Mouse (Mus musculus) limb, embryonic 11.5 days (tissue): Measurements from ENCODE around the gene Cdc25b. TPM values are rescaled to one million over a fixed set of nuclear protein-coding genes. Genes with fewer than 3 reads are reported as not detected.

Experiments used
- ATAC-seq: fragments of 200-750 bp; cut with Nextera tagmentation; 2 replicates; pipeline ENCODE4 v1.8.0; 2017; ENCODE audit warnings: low read depth; ENCODE audit not compliant: insufficient number of reproducible peaks, low FRiP score, low TSS enrichment
- DNase-seq: peaks from one replicate; pipeline ENCODE4 v3.0.0-alpha.2; 2015; ENCODE audit warnings: low spot score
- H3K27ac ChIP-seq: fragments of 300-500 bp; sonication (generic); replicated peaks from 2 replicates; pipeline ENCODE4 v1.5.1; 2014; ENCODE audit warnings: low read depth, mild to moderate bottlenecking, low read length
- H3K27me3 ChIP-seq: fragments of 300-500 bp; sonication (generic); 2 replicates; pipeline ENCODE4 v1.6.1; 2014; ENCODE audit warnings: mild to moderate bottlenecking, low read length, mixed read lengths; ENCODE audit not compliant: control insufficient read depth, insufficient read depth
- H3K36me3 ChIP-seq: fragments of 300-500 bp; sonication (generic); 2 replicates; pipeline ENCODE4 v1.6.1; 2014; ENCODE audit warnings: mild to moderate bottlenecking, low read length, moderate library complexity, mixed read lengths; ENCODE audit not compliant: control insufficient read depth, insufficient read depth
- H3K4me1 ChIP-seq: fragments of 300-500 bp; sonication (generic); 2 replicates; pipeline ENCODE4 v1.6.1; 2014; ENCODE audit warnings: low read length, mixed read lengths; ENCODE audit not compliant: control insufficient read depth, insufficient read depth
- H3K4me2 ChIP-seq: fragments of 300-500 bp; sonication (generic); 2 replicates; pipeline ENCODE4 v1.6.1; 2014; ENCODE audit warnings: low read depth, mild to moderate bottlenecking, moderate library complexity; ENCODE audit not compliant: severe bottlenecking
- H3K4me3 ChIP-seq: fragments of 300-500 bp; sonication (generic); 2 replicates; pipeline ENCODE4 v1.5.1; 2014; ENCODE audit warnings: low read depth, low read length
- H3K9ac ChIP-seq: fragments of 300-500 bp; sonication (generic); 2 replicates; pipeline ENCODE4 v1.6.1; 2014; ENCODE audit warnings: mild to moderate bottlenecking, low read length
- H3K9me3 ChIP-seq: fragments of 300-500 bp; sonication (generic); 2 replicates; pipeline ENCODE4 v1.6.1; 2016; ENCODE audit warnings: low read length; ENCODE audit not compliant: control insufficient read depth
- WGBS: fragments of 180-500 bp; shearing (Covaris S2); extraction: QIAGEN DNeasy Blood & Tissue Kit; methylation state at CpG from one replicate; pipeline ENCODE4 v1.1.7; 2014; 5-methylcytosine and 5-hydroxymethylcytosine counted together
- polyA plus RNA-seq: library from polyadenylated mRNA; unstranded; fragments of >200 nt; fragmentation: Nextera tagmentation; extraction: Ambion mirVana; gene quantifications from 2 replicates; pipeline ENCODE4 v1.2.1, GENCODE M21; 2014

Gene Cdc25b
- polyA plus RNA-seq, 1 experiment from 2014 or later, result 48.7 TPM

DNA sequence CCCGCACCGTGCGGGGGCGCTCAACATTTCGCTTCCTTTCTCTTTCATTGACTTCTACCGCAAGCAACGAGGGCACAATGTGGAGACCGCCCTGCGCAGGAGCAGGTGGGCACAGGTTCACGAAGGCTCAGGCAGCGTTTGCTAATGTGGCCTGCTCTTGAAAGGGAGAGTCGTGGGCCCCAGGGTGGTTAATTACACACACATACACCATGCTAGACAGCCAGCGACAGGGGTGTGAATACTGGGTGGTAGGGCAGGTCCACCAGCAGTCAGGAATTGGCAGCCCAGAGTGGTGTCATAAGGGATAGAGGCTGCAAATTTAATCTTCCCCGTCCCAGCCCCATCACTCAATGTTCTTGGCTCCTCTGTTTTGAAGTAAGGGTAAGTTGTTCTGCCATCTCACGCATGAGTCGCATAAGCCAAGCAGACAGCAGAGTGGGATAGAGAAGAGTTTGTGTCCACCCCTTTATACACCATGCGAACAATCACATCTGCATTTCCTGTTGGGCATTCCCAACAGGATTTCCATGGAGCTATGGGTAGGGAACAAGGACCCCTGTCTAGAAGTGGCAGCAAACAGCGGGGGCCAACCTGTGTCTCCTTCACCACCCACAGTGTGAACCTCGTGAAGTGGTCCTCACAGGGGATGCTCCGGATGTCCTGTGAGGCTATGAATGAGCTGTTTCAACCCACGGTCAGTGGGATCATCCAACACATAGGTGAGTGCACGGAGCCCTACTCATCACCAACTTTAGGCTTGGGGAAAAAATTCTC lies 43.6 kb upstream of the Cdc25b start:
- peaks cover 25% of the 10 kb centered on the region for H3K36me3 ChIP-seq
- WGBS, result 65% methylated on average over 22 of the region's 22 CpGs
- H3K9ac ChIP-seq, result no peak overlapping the region
- H3K4me3 ChIP-seq, result no peak overlapping the region
- H3K4me2 ChIP-seq, result no peak overlapping the region
- H3K9me3 ChIP-seq, result no peaks in the 10 kb centered on the region
- DNase-seq, result no peak
- H3K27ac ChIP-seq, result no peak overlapping the region
- 0 out of 2 replicates have a peak, but pooled peaks cover 2% of the 10 kb centered on the region for H3K4me1 ChIP-seq
- H3K27me3 ChIP-seq, result no peaks in the 10 kb centered on the region
- ATAC-seq, result no peak

DNA sequence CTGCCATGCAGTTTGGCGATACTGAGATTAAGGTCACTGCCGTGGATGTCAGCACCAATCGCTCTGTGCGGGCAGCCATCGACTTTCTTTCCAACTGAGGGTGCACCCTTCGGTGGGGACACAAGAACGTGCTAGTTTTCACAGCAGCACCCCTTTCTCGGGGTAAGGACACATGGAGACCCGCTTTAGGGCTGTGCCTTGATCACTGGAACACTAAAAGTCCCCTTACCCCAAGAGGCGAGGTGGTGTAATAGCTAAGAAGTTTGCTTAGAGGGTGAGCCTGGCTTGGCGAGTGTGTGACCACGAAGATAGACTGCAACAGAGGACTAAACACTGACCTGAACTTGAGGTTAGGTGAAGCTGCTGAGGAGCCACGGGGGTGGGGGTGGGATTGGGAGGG lies 41.6 kb upstream of the Cdc25b start:
- ATAC-seq, result no peak
- Histone ChIP-seq H3K4me2 (no peak overlapping the region), H3K36me3 (peaks cover 25% of the 10 kb centered on the region), H3K27ac (no peak overlapping the region), H3K4me1 (0 out of 2 replicates have a peak, but pooled peaks cover 2% of the 10 kb centered on the region), H3K27me3 (no peaks in the 10 kb centered on the region), H3K9ac (no peak overlapping the region), H3K4me3 (no peak overlapping the region), H3K9me3 (no peaks in the 10 kb centered on the region)
- DNase-seq, result no peak
- 51% methylated on average over 13 of the region's 13 CpGs for WGBS

DNA sequence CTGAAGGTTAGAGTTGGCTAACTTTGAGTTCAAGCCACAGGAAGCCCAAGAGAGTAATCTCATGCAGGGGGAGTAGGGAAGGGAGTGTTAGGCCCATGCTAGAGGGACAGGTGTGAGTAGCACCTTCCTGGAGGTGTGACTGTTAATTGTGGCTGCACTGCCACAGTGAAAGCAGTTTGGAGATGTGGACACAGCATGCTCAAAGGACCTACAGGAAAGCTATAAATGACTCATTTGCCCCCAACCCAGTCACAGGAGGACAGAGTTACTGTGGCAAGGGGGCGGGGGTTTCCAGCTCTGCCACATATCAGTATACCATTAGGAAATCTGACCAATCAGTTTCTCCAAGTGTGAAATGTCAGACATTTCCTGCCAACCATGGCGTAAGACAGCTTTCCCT lies 41.2 kb upstream of the Cdc25b start:
- no peak for ATAC-seq

DNA sequence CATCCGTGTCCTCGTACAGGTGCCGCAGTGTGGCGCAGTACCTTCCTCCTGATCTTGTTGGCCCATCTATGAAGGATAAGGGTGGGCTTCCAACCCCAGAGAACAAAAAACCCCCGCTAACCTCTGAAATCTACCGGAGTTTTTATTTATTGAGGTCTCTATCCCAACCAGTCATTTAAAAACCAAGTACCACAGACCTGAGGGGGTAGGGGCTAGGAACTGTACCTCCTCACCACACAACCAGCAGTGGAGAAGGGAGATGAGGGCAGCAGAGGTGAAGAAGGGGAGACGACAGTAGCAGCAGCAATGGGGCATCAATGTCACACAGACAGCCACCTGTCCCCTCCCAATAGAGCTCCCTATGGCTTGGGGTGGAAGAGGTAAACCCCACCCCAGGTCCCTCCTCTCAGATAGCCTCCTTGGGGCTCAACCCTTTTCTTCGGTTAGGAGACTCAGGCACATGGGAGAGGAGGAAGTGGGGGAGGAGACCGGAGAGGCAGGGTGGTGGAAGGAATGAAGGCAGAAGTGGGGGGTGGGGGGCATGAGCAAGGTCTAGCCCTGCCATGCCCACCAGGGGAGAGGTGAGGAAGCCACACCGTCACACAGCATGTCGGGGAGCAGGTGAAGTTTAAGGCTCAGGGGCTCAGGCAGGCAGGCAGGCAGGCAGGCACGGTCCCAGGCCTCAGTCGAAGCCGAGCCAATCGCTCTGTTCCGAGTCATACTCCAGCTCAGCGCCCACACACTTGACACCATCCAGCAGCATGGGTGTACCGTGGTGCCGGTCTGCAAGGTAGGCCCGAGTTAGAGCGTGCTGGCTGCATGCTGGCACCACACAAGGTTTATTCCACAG lies 40.3 kb upstream of the Cdc25b start:
- H3K9me3 ChIP-seq, result no peaks in the 10 kb centered on the region
- no peak overlapping the region for H3K4me2 ChIP-seq
- no peak overlapping the region for H3K9ac ChIP-seq
- no peak for ATAC-seq
- no peaks in the 10 kb centered on the region for H3K27me3 ChIP-seq
- H3K36me3 ChIP-seq, result peaks cover 26% of the 10 kb centered on the region
- no peak for DNase-seq
- WGBS, result 86% methylated on average over 21 of the region's 21 CpGs
- 0 out of 2 replicates have a peak, but pooled peaks cover 2% of the 10 kb centered on the region for H3K4me1 ChIP-seq
- H3K27ac ChIP-seq, result no peak overlapping the region
- no peak overlapping the region for H3K4me3 ChIP-seq

More for the DNA sequence above, 41.2 kb upstream of the Cdc25b start:
- no peak overlapping the region for H3K9ac ChIP-seq
- H3K4me2 ChIP-seq, result no peak overlapping the region
- no peaks in the 10 kb centered on the region for H3K9me3 ChIP-seq
- no peak overlapping the region for H3K27ac ChIP-seq
- H3K36me3 ChIP-seq, result peaks cover 25% of the 10 kb centered on the region
- DNase-seq, result no peak
- 0 out of 2 replicates have a peak, but pooled peaks cover 2% of the 10 kb centered on the region for H3K4me1 ChIP-seq
- WGBS, result 81% methylated on average over 2 of the region's 2 CpGs
- no peaks in the 10 kb centered on the region for H3K27me3 ChIP-seq
- no peak overlapping the region for H3K4me3 ChIP-seq

DNA sequence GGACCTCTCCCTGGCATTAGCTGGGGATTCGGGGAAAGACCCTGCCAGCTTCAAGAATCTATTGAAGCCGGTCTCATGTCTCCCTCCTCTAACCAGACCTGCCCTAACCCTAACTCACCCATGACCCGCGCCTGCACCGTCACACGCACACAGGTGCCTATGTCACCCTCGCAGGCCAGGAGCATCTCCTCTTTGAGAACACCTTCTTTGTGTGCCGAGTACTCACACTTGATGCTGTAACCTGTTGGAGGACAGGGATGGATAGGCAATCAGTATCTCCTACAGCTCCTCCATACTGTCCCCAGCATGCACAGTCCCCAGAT lies 39.7 kb upstream of the Cdc25b start:
- DNase-seq (no peak), ATAC-seq (no peak)
- no peak overlapping the region for H3K4me2 ChIP-seq
- no peak overlapping the region for H3K4me3 ChIP-seq
- no peak overlapping the region for H3K27ac ChIP-seq
- peaks cover 29% of the 10 kb centered on the region for H3K36me3 ChIP-seq
- H3K27me3 ChIP-seq, result no peaks in the 10 kb centered on the region
- 0 out of 2 replicates have a peak, but pooled peaks cover 2% of the 10 kb centered on the region for H3K4me1 ChIP-seq
- whole genome bisulfite sequencing, result 95% methylated on average over 8 of the region's 8 CpGs
- no peak overlapping the region for H3K9ac ChIP-seq
- no peaks in the 10 kb centered on the region for H3K9me3 ChIP-seq

DNA sequence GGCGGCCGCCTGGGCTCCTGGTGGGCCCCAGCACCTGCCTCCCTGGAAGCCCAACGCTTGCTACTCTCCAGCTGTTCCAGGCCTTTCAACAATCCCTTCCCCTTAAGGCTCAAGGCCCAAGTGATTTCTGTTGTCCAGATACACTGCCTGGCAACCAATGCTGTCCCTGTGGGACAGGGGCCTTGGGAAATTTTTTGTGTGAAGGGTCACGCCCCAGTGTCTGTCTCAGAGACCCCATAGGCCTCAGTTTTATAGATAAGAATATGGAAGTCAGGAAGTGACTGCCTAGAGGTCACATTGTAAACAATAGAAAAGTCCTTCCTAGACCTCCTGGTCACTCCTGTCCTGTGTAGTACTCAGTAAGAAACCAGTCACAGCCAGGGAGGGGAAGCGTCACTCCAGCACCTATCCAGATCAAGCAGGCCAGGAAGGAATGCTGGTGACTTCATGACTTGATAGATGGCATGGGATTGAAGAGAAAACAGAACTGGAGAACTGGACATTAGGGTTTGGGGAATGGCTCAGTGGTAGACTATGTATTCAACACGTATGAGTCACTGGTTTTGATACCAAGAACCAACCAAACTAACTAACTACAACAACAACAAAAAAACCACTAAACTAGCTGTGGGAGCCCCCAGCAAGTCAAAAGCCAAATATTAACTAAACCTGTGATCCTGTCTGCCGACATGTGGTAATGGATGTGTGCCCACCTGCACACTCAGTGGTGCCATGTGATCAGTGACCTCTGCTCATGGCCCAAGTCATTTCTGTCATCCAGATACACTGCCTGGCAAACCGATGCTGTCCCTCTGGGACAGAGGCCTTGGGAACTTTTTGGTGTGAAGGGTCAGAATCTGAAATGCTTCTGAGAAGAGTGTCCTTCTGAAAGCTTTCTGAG lies 38.1 kb upstream of the Cdc25b start:
- H3K9ac ChIP-seq, result no peak overlapping the region
- H3K4me3 ChIP-seq, result no peak overlapping the region
- 0 out of 2 replicates have a peak, but pooled peaks cover 2% of the 10 kb centered on the region for H3K4me1 ChIP-seq
- WGBS, result 91% methylated on average over 8 of the region's 8 CpGs
- no peaks in the 10 kb centered on the region for H3K9me3 ChIP-seq
- peaks cover 24% of the 10 kb centered on the region for H3K36me3 ChIP-seq
- ATAC-seq (no peak), DNase-seq (no peak)
- no peak overlapping the region for H3K4me2 ChIP-seq
- H3K27ac ChIP-seq, result 0 out of 2 replicates have a peak overlapping the region, but pooled peaks have one; percentile 15
- no peaks in the 10 kb centered on the region for H3K27me3 ChIP-seq

DNA sequence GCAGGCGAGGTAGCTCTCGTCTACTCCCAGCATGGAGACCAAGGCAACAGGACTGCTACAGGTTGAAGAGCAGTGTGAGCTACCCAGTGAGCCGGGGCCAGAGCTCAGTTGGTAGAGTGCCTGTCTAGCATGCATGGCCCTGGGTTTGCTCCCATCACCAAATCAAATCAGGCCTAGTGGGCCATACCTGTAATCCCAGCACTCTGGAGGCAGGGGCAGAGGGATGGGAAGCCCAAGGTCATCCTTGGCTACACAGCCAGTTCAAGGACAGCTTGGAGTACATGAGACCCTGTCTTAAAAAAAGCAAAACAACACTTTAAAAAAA lies 37.5 kb upstream of the Cdc25b start:
- ATAC-seq (no peak), DNase-seq (no peak)
- Histone ChIP-seq H3K4me1 (0 out of 2 replicates have a peak, but pooled peaks cover 2% of the 10 kb centered on the region), H3K4me3 (no peak overlapping the region), H3K4me2 (no peak overlapping the region), H3K27ac (no peak overlapping the region), H3K36me3 (peaks cover 24% of the 10 kb centered on the region), H3K9me3 (no peaks in the 10 kb centered on the region), H3K27me3 (no peaks in the 10 kb centered on the region), H3K9ac (no peak overlapping the region)
- 85% methylated on average over 3 of the region's 3 CpGs for WGBS

DNA sequence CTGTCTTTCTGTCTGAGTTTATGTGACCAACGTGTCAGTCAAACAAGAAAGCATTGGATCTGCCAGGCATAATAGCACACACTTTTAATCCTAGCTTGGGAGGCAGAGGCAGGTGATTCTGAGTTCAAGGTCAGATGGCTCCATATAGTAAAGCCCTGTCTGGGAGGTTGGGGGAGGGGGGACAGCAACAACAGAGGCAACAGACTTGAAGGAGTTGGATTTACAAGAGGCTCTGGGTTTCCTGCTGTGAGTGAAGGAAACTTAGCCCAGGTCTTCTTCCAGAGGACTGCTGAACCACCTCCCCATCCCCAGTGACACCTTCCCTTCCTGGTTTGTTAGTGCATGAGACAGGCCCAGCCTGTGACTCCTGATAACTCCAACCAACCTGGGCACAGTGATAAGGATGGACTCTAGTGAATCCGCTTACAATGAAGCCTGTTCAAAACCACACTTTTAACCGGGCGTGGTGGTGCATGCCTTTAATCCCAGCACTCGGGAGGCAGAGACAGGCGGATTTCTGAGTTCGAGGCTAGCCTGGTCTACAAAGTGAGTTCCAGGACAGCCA lies 34.5 kb upstream of the Cdc25b start:
- Histone ChIP-seq H3K27me3 (no peaks in the 10 kb centered on the region), H3K4me3 (no peak overlapping the region), H3K36me3 (peaks cover 11% of the 10 kb centered on the region), H3K27ac (no peak overlapping the region), H3K4me1 (no peaks in the 10 kb centered on the region), H3K4me2 (no peak overlapping the region), H3K9me3 (no peaks in the 10 kb centered on the region), H3K9ac (no peak overlapping the region)
- 93% methylated on average over 7 of the region's 7 CpGs for WGBS
- no peak for DNase-seq
- no peak for ATAC-seq
